Mouse (Mus musculus): ENCODE results near the gene Ankrd61. TPM values are rescaled to one million over a fixed set of nuclear protein-coding genes. Genes with fewer than 3 reads are reported as not detected.

The Ankrd61 gene
- polyA plus RNA-seq, 1 experiment from 2014 or later = 0.37 TPM

DNA sequence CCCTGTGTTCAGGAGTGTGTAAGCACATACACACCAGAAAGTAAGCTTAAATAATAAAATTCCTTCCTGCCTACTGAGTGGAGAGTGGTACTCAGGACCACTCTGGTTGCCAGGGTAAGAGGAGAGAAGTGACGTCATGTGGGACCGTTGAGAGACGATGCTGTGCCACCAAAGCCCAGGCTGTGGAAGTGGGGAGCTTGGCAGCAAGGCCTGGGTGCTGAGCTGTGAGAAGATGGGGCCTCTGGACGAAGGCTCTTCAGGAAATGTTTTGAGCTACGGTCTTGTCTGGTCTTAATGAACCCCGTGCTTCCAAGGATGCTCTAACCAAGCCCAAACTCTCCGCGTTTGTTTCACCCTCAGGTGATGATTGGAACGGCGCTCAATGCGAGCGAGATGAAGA lies 33.2 kb upstream of the Ankrd61 start:
- ATAC-seq (ENCODE audit: low read depth) = no peak
- WGBS = 94% methylated on average over 12 of the region's 12 CpGs

DNA sequence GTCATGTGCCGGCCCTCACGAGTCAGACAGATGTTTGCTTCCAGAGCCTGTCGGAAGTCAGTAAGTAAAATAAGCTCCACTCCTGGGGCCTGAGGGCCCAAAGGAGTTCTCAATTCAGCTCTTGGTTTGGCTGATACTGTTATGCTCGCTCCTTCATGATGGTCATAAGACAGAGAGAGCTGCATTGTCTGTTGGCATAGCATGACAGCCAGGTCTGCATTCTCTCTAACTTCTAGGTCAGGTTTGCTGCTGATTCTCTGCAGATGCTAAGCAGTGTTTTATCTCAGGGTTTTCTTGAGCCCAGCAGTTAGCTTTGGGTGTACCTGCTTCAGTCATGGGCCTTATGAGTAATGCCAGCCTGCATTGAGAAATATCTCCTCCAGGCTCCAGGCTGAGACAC lies 31.8 kb upstream of the Ankrd61 start:
- Histone ChIP-seq H3K4me2 (ENCODE audit: low read depth, low read length) (no peak overlapping the region), H3K4me1 (ENCODE audit: control insufficient read depth, insufficient read depth, low read length) (no peaks in the 10 kb centered on the region), H3K4me3 (ENCODE audit: low read depth, low read length) (no peak overlapping the region), H3K27me3 (ENCODE audit: control insufficient read depth, insufficient read depth, low read length) (no peaks in the 10 kb centered on the region), H3K27ac (ENCODE audit: low read depth, low read length) (no peak overlapping the region), H3K36me3 (ENCODE audit: control insufficient read depth, insufficient read depth, low read length) (peaks cover 45% of the 10 kb centered on the region), H3K9ac (replicated peaks; ENCODE audit: low read depth, low read length) (no peak overlapping the region), H3K9me3 (ENCODE audit: control insufficient read depth, low read length) (no peaks in the 10 kb centered on the region)
- WGBS = 97% methylated on average over 4 of the region's 4 CpGs
- no peak for ATAC-seq (ENCODE audit: low read depth)

More for the DNA sequence above, 33.2 kb upstream of the Ankrd61 start:
- Histone ChIP-seq H3K27ac (ENCODE audit: low read depth, low read length) (no peak overlapping the region), H3K4me2 (ENCODE audit: low read depth, low read length) (no peak overlapping the region), H3K9me3 (ENCODE audit: control insufficient read depth, low read length) (no peaks in the 10 kb centered on the region), H3K36me3 (ENCODE audit: control insufficient read depth, insufficient read depth, low read length) (peaks cover 31% of the 10 kb centered on the region), H3K4me1 (ENCODE audit: control insufficient read depth, insufficient read depth, low read length) (no peaks in the 10 kb centered on the region), H3K27me3 (ENCODE audit: control insufficient read depth, insufficient read depth, low read length) (no peaks in the 10 kb centered on the region), H3K9ac (replicated peaks; ENCODE audit: low read depth, low read length) (no peak overlapping the region), H3K4me3 (ENCODE audit: low read depth, low read length) (no peak overlapping the region)

DNA sequence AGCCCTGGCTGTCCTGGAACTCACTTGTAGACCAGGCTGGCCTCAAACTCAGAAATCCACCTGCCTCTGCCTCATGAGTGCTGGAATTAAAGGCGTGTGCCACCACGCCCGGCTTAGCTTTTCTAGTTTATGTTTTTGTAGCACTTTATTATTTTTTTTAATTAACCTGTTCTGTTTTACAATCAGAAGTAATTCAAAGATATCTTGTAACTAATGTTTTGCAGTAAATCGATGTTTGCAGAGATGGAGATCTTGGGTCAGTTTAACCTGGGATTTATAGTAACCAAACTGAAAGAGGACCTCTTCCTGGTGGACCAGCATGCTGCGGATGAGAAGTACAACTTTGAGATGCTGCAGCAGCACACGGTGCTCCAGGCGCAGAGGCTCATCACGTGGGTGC lies 30.4 kb upstream of the Ankrd61 start, which contains the start of gene Gm42421:
Gene Gm42421 (plus strand): TSS at position 301 of the 400 bp plus-strand sequence.
- Histone ChIP-seq H3K9ac (replicated peaks; ENCODE audit: low read depth, low read length) (no peak within 1 kb of the TSS), H3K4me2 (ENCODE audit: low read depth, low read length) (no peak within 1 kb of the TSS), H3K36me3 (ENCODE audit: control insufficient read depth, insufficient read depth, low read length) (peaks cover 57% of the 10 kb centered on the region), H3K27ac (ENCODE audit: low read depth, low read length) (no peak within 1 kb of the TSS), H3K9me3 (ENCODE audit: control insufficient read depth, low read length) (no peaks in the 10 kb centered on the region), H3K27me3 (ENCODE audit: control insufficient read depth, insufficient read depth, low read length) (no peaks in the 10 kb centered on the region), H3K4me1 (ENCODE audit: control insufficient read depth, insufficient read depth, low read length) (no peaks in the 10 kb centered on the region), H3K4me3 (ENCODE audit: low read depth, low read length) (no peak within 1 kb of the TSS)
- no peak for ATAC-seq (ENCODE audit: low read depth)
- WGBS = 96% methylated on average over 8 of the region's 8 CpGs

DNA sequence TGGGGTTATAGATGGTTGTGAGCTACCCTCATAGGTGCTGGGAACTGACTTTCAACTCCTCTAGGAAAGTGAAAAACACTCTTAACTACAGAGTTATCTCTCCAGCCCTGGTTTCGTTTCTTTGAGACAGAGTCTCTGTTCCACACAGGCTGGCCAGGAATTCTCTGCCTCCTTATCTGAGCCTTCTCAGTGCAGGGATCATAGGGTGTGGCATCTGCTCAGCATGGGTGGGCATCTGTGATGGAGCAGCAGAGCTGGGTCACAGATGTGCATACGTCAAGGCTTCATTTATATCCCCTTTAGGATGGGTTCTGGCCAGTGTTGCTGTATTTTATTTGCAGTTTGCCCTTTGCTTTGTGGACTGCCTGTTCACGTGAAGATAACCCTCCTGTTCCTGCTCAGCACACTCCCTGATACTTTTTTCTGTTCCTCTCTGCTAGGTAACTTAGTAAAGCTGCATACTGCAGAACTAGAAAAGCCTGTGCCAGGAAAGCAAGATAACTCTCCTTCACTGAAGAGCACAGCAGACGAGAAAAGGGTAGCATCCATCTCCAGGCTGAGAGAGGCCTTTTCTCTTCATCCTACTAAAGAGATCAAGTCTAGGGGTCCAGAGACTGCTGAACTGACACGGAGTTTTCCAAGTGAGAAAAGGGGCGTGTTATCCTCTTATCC lies 27.4 kb upstream of the Ankrd61 start:
- no peak overlapping the region for H3K4me3 ChIP-seq (ENCODE audit: low read depth, low read length)
- no peak overlapping the region for H3K9ac ChIP-seq (replicated peaks; ENCODE audit: low read depth, low read length)
- no peaks in the 10 kb centered on the region for H3K27me3 ChIP-seq (ENCODE audit: control insufficient read depth, insufficient read depth, low read length)
- H3K4me1 ChIP-seq (ENCODE audit: control insufficient read depth, insufficient read depth, low read length) = no peaks in the 10 kb centered on the region
- ATAC-seq (ENCODE audit: low read depth) = no peak
- no peak overlapping the region for H3K4me2 ChIP-seq (ENCODE audit: low read depth, low read length)
- no peak overlapping the region for H3K27ac ChIP-seq (ENCODE audit: low read depth, low read length)
- 95% methylated on average over 6 of the region's 6 CpGs for WGBS
- no peaks in the 10 kb centered on the region for H3K9me3 ChIP-seq (ENCODE audit: control insufficient read depth, low read length)
- peaks cover 61% of the 10 kb centered on the region for H3K36me3 ChIP-seq (ENCODE audit: control insufficient read depth, insufficient read depth, low read length)

DNA sequence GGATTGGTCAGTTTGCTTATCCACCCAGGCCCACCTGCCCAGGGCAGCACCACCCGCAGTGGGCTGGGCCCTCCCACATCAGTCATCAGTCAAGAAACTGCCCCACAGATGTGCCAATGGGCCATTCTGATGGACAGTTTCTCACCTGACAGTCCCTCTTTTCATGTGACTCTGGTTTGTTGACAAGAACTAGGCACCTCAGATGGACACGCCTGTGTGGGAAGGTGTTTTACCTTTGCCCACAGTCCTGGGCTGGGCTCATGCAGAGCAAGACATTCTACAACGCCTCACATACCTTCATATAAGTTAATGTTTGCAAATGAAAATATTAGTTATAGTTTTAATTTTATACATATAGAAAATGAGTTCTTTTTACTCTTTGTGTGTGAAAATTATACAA lies 20.6 kb upstream of the Ankrd61 start:
- Histone ChIP-seq H3K27ac (ENCODE audit: low read depth, low read length) (no peak overlapping the region), H3K4me3 (ENCODE audit: low read depth, low read length) (no peak overlapping the region), H3K27me3 (ENCODE audit: control insufficient read depth, insufficient read depth, low read length) (no peaks in the 10 kb centered on the region), H3K9me3 (ENCODE audit: control insufficient read depth, low read length) (no peaks in the 10 kb centered on the region), H3K4me1 (ENCODE audit: control insufficient read depth, insufficient read depth, low read length) (no peaks in the 10 kb centered on the region), H3K36me3 (ENCODE audit: control insufficient read depth, insufficient read depth, low read length) (peaks cover 36% of the 10 kb centered on the region), H3K9ac (replicated peaks; ENCODE audit: low read depth, low read length) (no peak overlapping the region), H3K4me2 (ENCODE audit: low read depth, low read length) (no peak overlapping the region)
- 98% methylated on average over 3 of the region's 3 CpGs for WGBS
- ATAC-seq (ENCODE audit: low read depth) = no peak

DNA sequence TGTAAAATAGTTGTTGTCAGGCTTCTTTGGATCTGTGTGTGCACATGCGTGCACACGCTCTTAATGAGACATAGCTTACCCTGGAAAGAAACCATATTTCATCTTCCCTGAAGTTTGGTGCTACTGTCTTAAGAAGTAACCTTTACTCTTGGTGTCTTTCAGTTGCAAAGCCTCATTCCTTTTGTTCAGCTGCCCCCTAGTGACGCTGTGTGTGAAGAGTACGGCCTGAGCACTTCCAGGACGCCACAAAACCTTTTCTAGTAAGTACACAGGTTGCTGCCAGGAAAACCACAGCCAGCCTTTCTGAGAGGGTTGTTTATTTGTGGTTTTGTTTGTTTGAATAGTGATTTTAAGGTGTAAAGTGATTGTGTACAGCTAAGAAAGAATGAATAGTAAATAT lies 19.9 kb upstream of the Ankrd61 start:
- 50% methylated on average over 5 of the region's 5 CpGs for WGBS
- Histone ChIP-seq H3K9ac (replicated peaks; ENCODE audit: low read depth, low read length) (no peak overlapping the region), H3K4me2 (ENCODE audit: low read depth, low read length) (no peak overlapping the region), H3K27me3 (ENCODE audit: control insufficient read depth, insufficient read depth, low read length) (no peaks in the 10 kb centered on the region), H3K4me3 (ENCODE audit: low read depth, low read length) (no peak overlapping the region), H3K36me3 (ENCODE audit: control insufficient read depth, insufficient read depth, low read length) (peaks cover 32% of the 10 kb centered on the region), H3K27ac (ENCODE audit: low read depth, low read length) (no peak overlapping the region), H3K9me3 (ENCODE audit: control insufficient read depth, low read length) (no peaks in the 10 kb centered on the region), H3K4me1 (ENCODE audit: control insufficient read depth, insufficient read depth, low read length) (no peaks in the 10 kb centered on the region)
- no peak for ATAC-seq (ENCODE audit: low read depth)

DNA sequence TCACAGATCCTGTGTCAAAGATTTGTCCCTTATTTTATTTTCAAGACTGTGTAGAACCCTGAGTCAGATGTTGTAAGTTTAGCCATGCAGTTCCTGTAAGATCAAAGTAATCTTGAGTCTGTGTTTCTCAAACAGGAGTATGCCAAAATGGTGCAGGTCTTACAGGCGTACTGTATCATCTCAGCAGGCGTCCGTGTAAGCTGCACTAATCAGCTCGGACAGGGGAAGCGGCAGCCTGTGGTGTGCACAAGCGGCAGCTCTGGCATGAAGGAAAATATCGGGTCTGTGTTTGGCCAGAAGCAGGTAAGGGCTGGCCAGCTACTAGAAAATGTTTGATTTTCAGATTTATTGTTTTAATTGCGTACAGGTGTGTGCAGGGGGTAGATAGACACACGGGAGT lies 18.7 kb upstream of the Ankrd61 start:
- WGBS = 92% methylated on average over 9 of the region's 9 CpGs
- H3K27ac ChIP-seq (ENCODE audit: low read depth, low read length) = no peak overlapping the region
- H3K4me3 ChIP-seq (ENCODE audit: low read depth, low read length) = no peak overlapping the region
- H3K4me2 ChIP-seq (ENCODE audit: low read depth, low read length) = no peak overlapping the region
- no peaks in the 10 kb centered on the region for H3K9me3 ChIP-seq (ENCODE audit: control insufficient read depth, low read length)
- no peak overlapping the region for H3K9ac ChIP-seq (replicated peaks; ENCODE audit: low read depth, low read length)
- H3K36me3 ChIP-seq (ENCODE audit: control insufficient read depth, insufficient read depth, low read length) = peaks cover 32% of the 10 kb centered on the region
- ATAC-seq (ENCODE audit: low read depth) = no peak
- no peaks in the 10 kb centered on the region for H3K4me1 ChIP-seq (ENCODE audit: control insufficient read depth, insufficient read depth, low read length)
- H3K27me3 ChIP-seq (ENCODE audit: control insufficient read depth, insufficient read depth, low read length) = no peaks in the 10 kb centered on the region

DNA sequence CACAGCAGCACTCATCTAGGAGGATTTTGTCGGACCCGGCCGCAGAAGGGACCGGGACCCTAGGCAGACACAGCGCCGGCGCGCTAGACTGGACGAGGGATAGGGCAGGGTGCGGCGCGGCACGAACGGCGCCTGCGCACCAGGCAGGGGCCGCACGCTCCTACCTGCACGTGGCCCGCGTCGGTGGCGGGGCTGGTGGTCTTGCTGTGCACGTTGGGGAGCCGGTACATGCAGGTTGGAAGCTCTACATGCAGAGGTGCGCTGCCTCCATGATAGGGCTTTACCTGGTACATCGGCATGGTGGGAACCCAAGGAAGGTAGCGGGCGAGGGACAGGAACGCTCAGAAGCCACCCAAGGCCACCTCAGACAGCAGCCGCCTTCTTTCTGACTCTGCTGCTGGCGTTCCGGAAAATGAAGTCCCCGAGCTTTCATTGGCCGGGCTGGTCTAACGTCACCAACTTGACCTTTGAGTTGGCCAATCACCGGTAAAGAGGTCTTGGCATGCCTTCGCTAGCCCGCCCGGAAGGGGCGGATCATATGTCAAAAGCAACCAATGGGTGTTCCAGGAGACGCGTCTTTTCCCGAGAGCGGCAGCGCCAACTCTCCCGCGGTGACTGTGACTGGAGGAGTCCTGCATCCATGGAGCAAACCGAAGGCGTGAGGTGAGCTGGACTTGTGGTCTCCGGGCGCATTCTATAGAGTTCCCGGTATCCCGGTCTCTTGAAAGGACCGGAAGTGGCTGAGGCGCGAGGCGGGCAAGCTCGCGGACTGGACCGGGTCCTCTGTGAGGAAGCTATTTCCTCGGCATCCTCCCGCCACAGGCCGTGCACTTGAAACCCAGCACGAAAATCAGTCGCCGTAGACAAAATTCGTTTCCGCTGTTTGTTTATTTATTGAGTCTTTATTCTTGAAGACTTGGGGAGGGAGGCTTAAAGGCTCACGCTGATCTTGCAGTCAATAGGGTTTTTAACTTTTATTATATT lies 12.2 kb upstream of the Ankrd61 start, which contains the start of the genes Aimp2 and Pms2:
Gene Aimp2 (minus strand): TSS at position 431 of the 984 bp plus-strand sequence.
Gene Pms2 (plus strand): TSS at position 548 of the 984 bp plus-strand sequence.
- Histone ChIP-seq H3K4me3 (ENCODE audit: low read depth, low read length) (peak within 1 kb of the TSS; percentile 72), H3K4me2 (ENCODE audit: low read depth, low read length) (peak within 1 kb of the TSS; percentile 83), H3K27ac (ENCODE audit: low read depth, low read length) (peak within 1 kb of the TSS; percentile 67), H3K36me3 (ENCODE audit: control insufficient read depth, insufficient read depth, low read length) (peaks cover 9% of the 10 kb centered on the region), H3K9me3 (ENCODE audit: control insufficient read depth, low read length) (no peaks in the 10 kb centered on the region), H3K4me1 (ENCODE audit: control insufficient read depth, insufficient read depth, low read length) (peaks cover 12% of the 10 kb centered on the region), H3K27me3 (ENCODE audit: control insufficient read depth, insufficient read depth, low read length) (no peaks in the 10 kb centered on the region), H3K9ac (replicated peaks; ENCODE audit: low read depth, low read length) (peak within 1 kb of the TSS; percentile 58)
- WGBS = under 1% methylated on average over 70 of the region's 70 CpGs
- ATAC-seq (ENCODE audit: low read depth) = peak; percentile 100

DNA sequence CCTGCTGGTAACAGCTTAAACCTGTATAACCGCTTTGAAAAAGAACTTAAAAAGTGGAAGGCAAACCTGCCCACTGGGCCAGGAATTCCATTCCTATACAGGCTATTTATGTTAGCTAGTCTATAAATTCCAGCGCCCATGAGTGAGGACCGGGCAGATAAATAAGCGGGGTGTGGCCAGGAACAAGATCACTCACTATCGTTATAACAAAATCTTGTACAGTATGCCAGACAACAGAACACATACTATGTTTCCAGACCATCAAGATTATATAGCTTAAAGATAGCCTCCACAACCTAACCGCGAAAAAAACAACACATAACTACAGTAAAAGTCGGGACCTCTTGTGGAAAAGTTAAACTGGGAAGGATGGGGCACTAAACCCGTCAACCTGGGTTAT lies 11.4 kb upstream of the Ankrd61 start:
- Histone ChIP-seq H3K4me3 (ENCODE audit: low read depth, low read length) (peak overlapping the region; percentile 72), H3K4me2 (ENCODE audit: low read depth, low read length) (peak overlapping the region; percentile 83), H3K36me3 (ENCODE audit: control insufficient read depth, insufficient read depth, low read length) (peaks cover 16% of the 10 kb centered on the region), H3K4me1 (ENCODE audit: control insufficient read depth, insufficient read depth, low read length) (peaks cover 12% of the 10 kb centered on the region), H3K9ac (replicated peaks; ENCODE audit: low read depth, low read length) (peak overlapping the region; percentile 58), H3K27me3 (ENCODE audit: control insufficient read depth, insufficient read depth, low read length) (no peaks in the 10 kb centered on the region), H3K27ac (ENCODE audit: low read depth, low read length) (peak overlapping the region; percentile 67), H3K9me3 (ENCODE audit: control insufficient read depth, low read length) (no peaks in the 10 kb centered on the region)
- ATAC-seq (ENCODE audit: low read depth) = no peak
- WGBS = under 1% methylated on average over 9 of the region's 9 CpGs

All from neural tube, embryonic 14.5 days (tissue).